In genomic region chr5:93127722-93128121, GRCm38 (mm10) we compare ENCODE assay signal across 7 mouse cellular contexts. TPM values are rescaled to one million over a fixed set of nuclear protein-coding genes. Genes with fewer than 3 reads are reported as not detected.
DNase-seq lines count a peak whose midpoint lies in the region; ATAC-seq and TF ChIP-seq lines count a peak whose summit lies in the region.

No protein-coding gene starts in this region.

- H3K27ac ChIP-seq in left cerebral cortex, adult 2 months = peak overlapping the region; percentile 20
- H3K27ac ChIP-seq in forebrain, embryonic 13.5 days = peak overlapping the region; percentile 84
- H3K27ac ChIP-seq in kidney, embryonic 14.5 days (ENCODE audit: low read depth, low read length) = peak overlapping the region; percentile 57; the same call in 1 of the 2 replicates
- peak overlapping the region; percentile 79 for H3K27ac ChIP-seq in midbrain, embryonic 13.5 days

- H3K4me1 ChIP-seq in forebrain, embryonic 13.5 days = peaks cover 91% of the 10 kb centered on the region
- peaks cover 82% of the 10 kb centered on the region for H3K4me1 ChIP-seq in kidney, embryonic 14.5 days (ENCODE audit: control insufficient read depth, insufficient read depth, low read length)
- H3K4me1 ChIP-seq in midbrain, embryonic 13.5 days (replicated peaks) = peaks cover 85% of the 10 kb centered on the region

- no peaks in the 10 kb centered on the region for H3K9me3 ChIP-seq in forebrain, embryonic 13.5 days (replicated peaks)
- no peaks in the 10 kb centered on the region for H3K9me3 ChIP-seq in kidney, embryonic 14.5 days (ENCODE audit: control insufficient read depth, low read length)
- H3K9me3 ChIP-seq in midbrain, embryonic 13.5 days = no peaks in the 10 kb centered on the region

- intact Hi-C loops in left cerebral cortex, adult 2 months (cut with DNase I) = loop anchor here (5.0 kb wide), 1 partner anchor 35 kb away; the partner anchor contains the start of gene Sept11
- intact Hi-C loops in left cerebral cortex, postnatal 4 days (cut with DNase I) = no loop called here

- POLR2A ChIA-PET in Patski (lab: Charles Lee) = interaction anchor here (1.7 kb wide), 1 partner anchor 34 kb away, joined by 5 read pairs; the partner anchor contains the start of gene Sept11

- peak overlapping the region; percentile 27; the same call in 1 of the 2 replicates for H3K9ac ChIP-seq in forebrain, embryonic 13.5 days
- no peak overlapping the region for H3K9ac ChIP-seq in kidney, embryonic 14.5 days (ENCODE audit: low read depth, low read length)
- 0 out of 2 replicates have a peak overlapping the region, but pooled peaks have one; percentile 12 for H3K9ac ChIP-seq in midbrain, embryonic 13.5 days (replicated peaks)

- TF ChIP-seq CTCF in left cerebral cortex, adult 2 months (IDR thresholded peaks at IDR 0.05) = no peak
- no peak for TF ChIP-seq CTCF in Patski (IDR thresholded peaks at IDR 0.05)

- in situ Hi-C loops in Patski (cut with MboI; ENCODE audit: low pct_unique_long_range_greater_than_20kb) = no loop called here

- CTCF ChIA-PET in Patski (lab: Charles Lee) = interaction anchor here (1.1 to 2.1 kb wide), 7 partner anchors 10 to 400 kb away, joined by 3 to 8 read pairs (median 4); no protein-coding TSS in a partner anchor

- ATAC-seq in Patski = peak; percentile 54
- peak; percentile 33; the same call in 1 of the 2 replicates for ATAC-seq in forebrain, embryonic 13.5 days
- peak; percentile 37 for ATAC-seq in kidney, embryonic 14.5 days (ENCODE audit: low FRiP score, low TSS enrichment)
- ATAC-seq in midbrain, embryonic 13.5 days = peak; percentile 38

- WGBS in forebrain, embryonic 13.5 days = 11% methylated on average over 3 of the region's 3 CpGs
- 10% methylated on average over 3 of the region's 3 CpGs for WGBS in kidney, embryonic 14.5 days
- WGBS in midbrain, embryonic 13.5 days = 11% methylated on average over 3 of the region's 3 CpGs

- H3K27me3 ChIP-seq in Patski = no peaks in the 10 kb centered on the region
- H3K27me3 ChIP-seq in forebrain, embryonic 13.5 days = no peaks in the 10 kb centered on the region
- H3K27me3 ChIP-seq in kidney, embryonic 14.5 days (ENCODE audit: control insufficient read depth, insufficient read depth, low read length) = no peaks in the 10 kb centered on the region
- no peaks in the 10 kb centered on the region for H3K27me3 ChIP-seq in midbrain, embryonic 13.5 days

- H3K4me3 ChIP-seq in left cerebral cortex, adult 2 months = no peak overlapping the region
- no peak overlapping the region for H3K4me3 ChIP-seq in forebrain, embryonic 13.5 days
- no peak overlapping the region; the same call in 1 of the 2 replicates for H3K4me3 ChIP-seq in kidney, embryonic 14.5 days (ENCODE audit: low read length)
- H3K4me3 ChIP-seq in midbrain, embryonic 13.5 days (replicated peaks) = no peak overlapping the region

- H3K4me2 ChIP-seq in forebrain, embryonic 13.5 days = peak overlapping the region; percentile 41
- H3K4me2 ChIP-seq in kidney, embryonic 14.5 days (replicated peaks; ENCODE audit: low read depth, low read length) = no peak overlapping the region
- H3K4me2 ChIP-seq in midbrain, embryonic 13.5 days (replicated peaks) = peak overlapping the region; percentile 17; the same call in 1 of the 2 replicates

- H3K36me3 ChIP-seq in forebrain, embryonic 13.5 days (ENCODE audit: poor library complexity, severe bottlenecking) = no peaks in the 10 kb centered on the region
- no peaks in the 10 kb centered on the region for H3K36me3 ChIP-seq in kidney, embryonic 14.5 days (ENCODE audit: control insufficient read depth, insufficient read depth, low read length)
- no peaks in the 10 kb centered on the region for H3K36me3 ChIP-seq in midbrain, embryonic 13.5 days

- DNase-seq in left cerebral cortex, adult 2 months (ENCODE audit: extremely low spot score in 1 of 2, low spot score in 2 of 2) = no peak
- no peak for DNase-seq in left cerebral cortex, postnatal 4 days
- peak; percentile 87 for DNase-seq in Patski (ENCODE audit: low read depth, low spot score)
- DNase-seq in cerebellum, adult 11-12 months = no peak

RNA-seq across cellular contexts. Expression of gene Sept11, which starts 34.5 kb away (rescaled TPM):
- 100 to 1,000 TPM; 197 to 203 TPM for total RNA-seq in left cerebral cortex, adult 2 months (2021)
- total RNA-seq in left cerebral cortex, postnatal 4 days (2021) = 100 to 1,000 TPM; 204 to 212 TPM
- 335 TPM for polyA plus RNA-seq in Patski (2021)
- 201 and 207 TPM in 2 replicates for polyA plus RNA-seq in forebrain, embryonic 13.5 days (2015; fragmentation: Nextera tagmentation; extraction: Ambion mirVana)
- 131 and 224 TPM in 2 replicates for polyA plus RNA-seq in kidney, embryonic 14.5 days (2014; fragmentation: Nextera tagmentation; extraction: Ambion mirVana)
- polyA plus RNA-seq in midbrain, embryonic 13.5 days (2015; fragmentation: Nextera tagmentation; extraction: Ambion mirVana) = 172 and 173 TPM in 2 replicates

Comparison
In these comparisons a context has a peak if more than half of its experiments do, and no peak if none do; other contexts are left out.
1. H3K27ac ChIP-seq: peak in every context shown above with its lines; median percentile 84 in forebrain, embryonic 13.5 days; 79 in midbrain, embryonic 13.5 days; 57 in kidney, embryonic 14.5 days; 20 in left cerebral cortex, adult 2 months.